Mouse (Mus musculus) adrenal gland, adult (tissue): Measurements from ENCODE around the gene Magea4.

Experiments used
- DNase-seq, 2 experiments: peaks; one replicate each; pipeline ENCODE4 v3.0.0; 2022 to 2023; ENCODE audit warnings: low spot score in 1 of 2; ENCODE audit not compliant: inconsistent age in 2 of 2

Gene Magea4

DNA sequence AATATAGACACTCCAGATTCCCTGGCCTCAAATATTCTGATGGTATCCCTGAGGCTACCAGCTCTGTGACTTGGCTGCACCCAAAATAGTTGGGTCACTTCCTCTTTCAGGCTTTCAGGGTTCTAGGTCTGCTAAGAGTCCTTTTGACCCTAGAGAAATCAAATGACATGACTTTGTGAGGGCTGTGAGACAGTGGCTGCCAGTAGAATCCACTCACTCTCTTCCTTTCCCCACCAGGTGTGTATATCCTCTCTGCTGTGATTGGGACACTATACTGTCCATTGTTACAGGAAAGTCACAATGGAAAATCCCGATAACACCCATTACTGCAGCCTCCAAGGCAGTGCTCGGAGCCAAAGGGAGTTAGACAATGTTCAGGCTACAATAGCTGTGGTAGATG lies at the start of gene Magea4:
TSS of gene Magea4 (plus strand) at position 301 of the 400 bp plus-strand sequence.
- DNase-seq: no peak

DNA sequence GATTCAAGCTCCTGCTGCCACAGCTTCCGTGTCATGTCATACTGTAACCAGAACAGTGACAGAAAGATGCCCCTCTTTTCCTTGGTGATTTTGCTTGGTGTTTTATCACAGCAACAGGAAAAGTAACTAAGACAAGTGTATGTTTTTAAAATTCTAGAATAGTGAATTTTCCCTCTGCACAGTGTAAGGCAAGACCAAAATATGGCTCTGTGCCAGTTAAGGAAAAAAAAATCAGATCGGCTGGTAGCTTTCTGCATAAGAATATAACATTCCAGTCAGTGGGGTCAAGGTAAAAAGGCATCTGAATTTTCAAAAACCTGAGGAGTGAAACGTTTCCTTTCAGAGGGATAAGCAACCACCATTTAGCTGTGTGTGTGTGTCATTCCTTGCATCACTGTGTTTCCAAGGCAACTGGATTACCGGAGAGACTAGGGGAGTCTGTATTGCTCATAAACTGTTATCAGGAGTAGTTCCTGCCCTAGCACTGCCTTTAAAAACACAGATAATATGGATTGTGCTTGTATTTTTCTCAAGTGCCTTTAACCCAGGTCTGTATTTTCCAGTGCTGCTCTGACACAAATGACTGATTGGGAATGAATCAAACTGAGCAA lies 18.8 kb upstream of the Magea4 start:
- no peak for DNase-seq

DNA sequence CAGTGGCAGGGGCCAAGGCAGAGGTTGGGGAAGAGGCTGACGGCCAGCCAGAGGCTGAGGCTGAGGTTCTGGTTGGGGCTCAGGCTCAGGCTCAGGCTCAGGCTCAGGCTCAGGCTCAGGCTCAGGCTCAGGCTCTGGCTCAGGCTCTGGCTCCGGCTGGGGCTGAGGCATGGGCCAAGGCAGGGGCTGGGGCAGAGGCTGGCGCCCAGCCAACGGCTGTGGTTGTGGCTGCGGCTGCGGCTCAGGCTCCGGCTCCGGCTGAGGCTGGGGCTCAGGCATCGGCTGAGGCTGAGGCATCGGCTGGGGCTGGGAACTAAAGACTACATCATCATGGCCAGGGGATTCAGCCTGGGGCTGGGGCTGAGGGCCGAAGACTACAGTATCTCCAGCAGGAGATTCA lies 48.8 kb downstream of the Magea4 start:
- DNase-seq: no peak
